Mouse (Mus musculus): Measurements from ENCODE around the gene 3100002H09Rik. TPM values are rescaled to one million over a fixed set of nuclear protein-coding genes. Genes with fewer than 3 reads are reported as not detected.

3100002H09Rik gene
- polyA plus RNA-seq, 1 experiment from 2014 or later = not detected

DNA sequence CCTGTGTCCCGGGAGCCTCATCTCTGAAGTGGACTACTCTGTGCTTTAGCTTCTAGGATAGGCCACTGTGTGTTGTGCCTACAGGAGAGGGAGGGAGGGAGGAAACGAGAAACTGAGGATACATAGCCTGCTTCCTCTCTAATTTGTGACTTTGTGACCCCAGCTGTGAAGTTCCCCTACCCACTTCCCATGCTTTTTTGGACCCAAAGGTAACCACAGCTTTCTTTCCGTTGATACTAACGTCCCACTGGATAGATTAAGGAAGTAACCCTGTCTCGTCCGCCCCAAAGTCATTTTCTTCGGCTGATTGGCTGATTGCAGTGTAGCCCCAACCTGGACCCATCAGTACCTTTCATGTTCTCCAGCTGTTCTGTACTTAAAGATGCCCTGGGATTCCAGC, 29.9 kb downstream of the 3100002H09Rik start:
- H3K27ac ChIP-seq (ENCODE audit: low read length) = no peak overlapping the region
- H3K4me1 ChIP-seq (ENCODE audit: control insufficient read depth, low read depth, low read length) = no peaks in the 10 kb centered on the region
- H3K9me3 ChIP-seq (replicated peaks; ENCODE audit: control insufficient read depth, low read length) = no peaks in the 10 kb centered on the region
- no peak overlapping the region for H3K9ac ChIP-seq (ENCODE audit: low read depth, low read length)
- H3K4me2 ChIP-seq (ENCODE audit: low read depth, low read length) = no peak overlapping the region
- no peak for ATAC-seq (ENCODE audit: low read depth)
- H3K4me3 ChIP-seq (ENCODE audit: low read depth, low read length) = no peak overlapping the region
- 32% methylated on average over 7 of the region's 7 CpGs for WGBS (ENCODE audit: insufficient replicate concordance)
- no peaks in the 10 kb centered on the region for H3K36me3 ChIP-seq (ENCODE audit: control insufficient read depth, insufficient read depth)
- H3K27me3 ChIP-seq (ENCODE audit: control insufficient read depth, insufficient read depth, low read depth, low read length) = peaks cover 22% of the 10 kb centered on the region

- Histone ChIP-seq H3K4me1 (ENCODE audit: control insufficient read depth, low read depth, low read length) (no peaks in the 10 kb centered on the region), H3K27ac (ENCODE audit: low read length) (no peak overlapping the region), H3K4me2 (ENCODE audit: low read depth, low read length) (no peak overlapping the region), H3K4me3 (ENCODE audit: low read depth, low read length) (no peak overlapping the region), H3K9me3 (replicated peaks; ENCODE audit: control insufficient read depth, low read length) (no peaks in the 10 kb centered on the region), H3K36me3 (ENCODE audit: control insufficient read depth, insufficient read depth) (no peaks in the 10 kb centered on the region), H3K27me3 (ENCODE audit: control insufficient read depth, insufficient read depth, low read depth, low read length) (peaks cover 56% of the 10 kb centered on the region), H3K9ac (ENCODE audit: low read depth, low read length) (no peak overlapping the region)
- 10% methylated on average over 7 of the region's 7 CpGs for WGBS (ENCODE audit: insufficient replicate concordance)
- ATAC-seq (ENCODE audit: low read depth) = no peak
Observed at GRCm38 (mm10) chr4:124575955-124576445, 34.6 kb downstream of the 3100002H09Rik start.

- Histone ChIP-seq H3K4me3 (ENCODE audit: low read depth, low read length) (no peak overlapping the region), H3K4me1 (ENCODE audit: control insufficient read depth, low read depth, low read length) (no peaks in the 10 kb centered on the region), H3K36me3 (ENCODE audit: control insufficient read depth, insufficient read depth) (no peaks in the 10 kb centered on the region), H3K9ac (ENCODE audit: low read depth, low read length) (no peak overlapping the region), H3K27ac (ENCODE audit: low read length) (no peak overlapping the region), H3K27me3 (ENCODE audit: control insufficient read depth, insufficient read depth, low read depth, low read length) (peaks cover 56% of the 10 kb centered on the region), H3K4me2 (ENCODE audit: low read depth, low read length) (peak overlapping the region; percentile 17), H3K9me3 (replicated peaks; ENCODE audit: control insufficient read depth, low read length) (no peaks in the 10 kb centered on the region)
- ATAC-seq (ENCODE audit: low read depth) = no peak
- 2% methylated on average over 61 of the region's 61 CpGs for WGBS (ENCODE audit: insufficient replicate concordance)
Observed at GRCm38 (mm10) chr4:124575269-124575954, 35.2 kb downstream of the 3100002H09Rik start.

DNA sequence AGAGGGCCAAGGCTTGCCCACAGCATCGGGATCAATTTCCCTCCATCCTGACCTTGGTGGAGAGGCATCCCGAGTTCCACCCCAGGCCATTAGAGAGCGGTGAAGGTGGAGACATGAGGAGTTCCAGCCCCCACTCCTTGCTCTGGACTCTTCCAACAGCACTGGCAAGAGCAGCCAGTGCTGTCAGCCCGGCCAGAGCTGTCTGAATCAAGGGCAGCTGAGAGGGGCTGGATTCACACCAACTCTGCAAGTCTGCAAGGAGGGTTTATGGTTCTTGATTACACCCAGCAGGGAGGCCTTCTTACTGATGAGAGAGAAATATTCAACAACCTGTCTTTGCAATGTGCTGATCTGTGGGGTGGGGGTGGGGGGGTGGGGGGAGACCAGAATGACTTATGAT, 37.0 kb downstream of the 3100002H09Rik start:
- Histone ChIP-seq H3K27ac (ENCODE audit: low read length) (no peak overlapping the region), H3K4me2 (ENCODE audit: low read depth, low read length) (no peak overlapping the region), H3K9me3 (replicated peaks; ENCODE audit: control insufficient read depth, low read length) (no peaks in the 10 kb centered on the region), H3K9ac (ENCODE audit: low read depth, low read length) (no peak overlapping the region), H3K36me3 (ENCODE audit: control insufficient read depth, insufficient read depth) (no peaks in the 10 kb centered on the region), H3K27me3 (ENCODE audit: control insufficient read depth, insufficient read depth, low read depth, low read length) (peaks cover 61% of the 10 kb centered on the region), H3K4me1 (ENCODE audit: control insufficient read depth, low read depth, low read length) (no peaks in the 10 kb centered on the region), H3K4me3 (ENCODE audit: low read depth, low read length) (no peak overlapping the region)
- 27% methylated on average over 4 of the region's 4 CpGs for WGBS (ENCODE audit: insufficient replicate concordance)
- ATAC-seq (ENCODE audit: low read depth) = no peak

DNA sequence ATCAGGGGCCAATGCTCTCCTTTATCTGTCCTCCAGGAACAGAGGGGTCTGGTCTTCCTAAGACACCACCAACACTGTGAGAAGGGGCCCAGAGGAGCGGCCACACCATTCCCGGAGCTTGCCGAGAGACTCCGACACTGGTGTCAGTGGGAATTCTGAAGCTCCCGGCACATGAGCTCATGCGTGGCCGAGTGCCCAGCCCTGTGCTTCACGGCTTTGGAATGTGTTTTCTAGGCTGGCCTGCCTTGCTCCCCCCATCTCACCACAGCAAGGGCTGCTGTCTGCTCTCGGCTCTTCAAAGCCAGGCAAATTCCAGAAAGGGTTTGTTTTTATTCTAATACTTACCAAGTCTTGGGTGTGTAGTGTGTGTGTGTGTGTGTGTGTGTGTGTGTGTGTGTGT, 39.6 kb downstream of the 3100002H09Rik start:
- H3K9ac ChIP-seq (ENCODE audit: low read depth, low read length) = no peak overlapping the region
- no peaks in the 10 kb centered on the region for H3K4me1 ChIP-seq (ENCODE audit: control insufficient read depth, low read depth, low read length)
- no peak for ATAC-seq (ENCODE audit: low read depth)
- no peak overlapping the region for H3K4me3 ChIP-seq (ENCODE audit: low read depth, low read length)
- 71% methylated on average over 9 of the region's 9 CpGs for WGBS (ENCODE audit: insufficient replicate concordance)
- H3K4me2 ChIP-seq (ENCODE audit: low read depth, low read length) = no peak overlapping the region
- peaks cover 44% of the 10 kb centered on the region for H3K27me3 ChIP-seq (ENCODE audit: control insufficient read depth, insufficient read depth, low read depth, low read length)
- H3K9me3 ChIP-seq (replicated peaks; ENCODE audit: control insufficient read depth, low read length) = no peaks in the 10 kb centered on the region
- no peaks in the 10 kb centered on the region for H3K36me3 ChIP-seq (ENCODE audit: control insufficient read depth, insufficient read depth)
- H3K27ac ChIP-seq (ENCODE audit: low read length) = no peak overlapping the region

- Histone ChIP-seq H3K27ac (ENCODE audit: low read length) (no peak overlapping the region), H3K27me3 (ENCODE audit: control insufficient read depth, insufficient read depth, low read depth, low read length) (peaks cover 30% of the 10 kb centered on the region), H3K9me3 (replicated peaks; ENCODE audit: control insufficient read depth, low read length) (no peaks in the 10 kb centered on the region), H3K4me3 (ENCODE audit: low read depth, low read length) (no peak overlapping the region), H3K36me3 (ENCODE audit: control insufficient read depth, insufficient read depth) (no peaks in the 10 kb centered on the region), H3K9ac (ENCODE audit: low read depth, low read length) (no peak overlapping the region), H3K4me2 (ENCODE audit: low read depth, low read length) (no peak overlapping the region), H3K4me1 (ENCODE audit: control insufficient read depth, low read depth, low read length) (no peaks in the 10 kb centered on the region)
- no peak for ATAC-seq (ENCODE audit: low read depth)
- 32% methylated on average over 7 of the region's 7 CpGs for WGBS (ENCODE audit: insufficient replicate concordance)
Observed at GRCm38 (mm10) chr4:124569661-124570060, 40.9 kb downstream of the 3100002H09Rik start.

DNA sequence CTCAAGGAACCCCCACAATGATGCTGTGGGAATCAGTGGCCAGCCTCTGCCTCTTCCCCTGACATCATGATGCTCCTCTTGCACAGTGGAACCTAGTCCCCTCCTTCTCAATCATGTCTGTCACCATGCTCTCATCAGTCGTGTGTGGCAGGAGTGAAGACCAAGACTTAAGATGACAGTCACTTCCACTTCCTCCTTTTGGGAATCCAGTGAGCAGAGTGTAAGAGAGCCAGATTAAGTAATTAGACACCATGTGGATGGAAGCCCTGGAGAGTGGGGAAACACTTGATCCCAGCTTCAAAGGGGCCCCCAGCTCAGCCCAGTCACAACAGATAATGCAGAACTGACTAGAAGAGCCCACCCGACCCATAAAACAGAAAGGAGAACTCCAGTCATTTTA, 47.2 kb downstream of the 3100002H09Rik start:
- Histone ChIP-seq H3K4me2 (ENCODE audit: low read depth, low read length) (no peak overlapping the region), H3K9me3 (replicated peaks; ENCODE audit: control insufficient read depth, low read length) (no peaks in the 10 kb centered on the region), H3K27me3 (ENCODE audit: control insufficient read depth, insufficient read depth, low read depth, low read length) (peaks cover under 1% of the 10 kb centered on the region; the same call in 1 of the 2 replicates), H3K4me3 (ENCODE audit: low read depth, low read length) (no peak overlapping the region), H3K9ac (ENCODE audit: low read depth, low read length) (no peak overlapping the region), H3K4me1 (ENCODE audit: control insufficient read depth, low read depth, low read length) (no peaks in the 10 kb centered on the region), H3K27ac (ENCODE audit: low read length) (no peak overlapping the region), H3K36me3 (ENCODE audit: control insufficient read depth, insufficient read depth) (no peaks in the 10 kb centered on the region)
- 36% methylated on average over 2 of the region's 2 CpGs for WGBS (ENCODE audit: insufficient replicate concordance)
- ATAC-seq (ENCODE audit: low read depth) = no peak

DNA sequence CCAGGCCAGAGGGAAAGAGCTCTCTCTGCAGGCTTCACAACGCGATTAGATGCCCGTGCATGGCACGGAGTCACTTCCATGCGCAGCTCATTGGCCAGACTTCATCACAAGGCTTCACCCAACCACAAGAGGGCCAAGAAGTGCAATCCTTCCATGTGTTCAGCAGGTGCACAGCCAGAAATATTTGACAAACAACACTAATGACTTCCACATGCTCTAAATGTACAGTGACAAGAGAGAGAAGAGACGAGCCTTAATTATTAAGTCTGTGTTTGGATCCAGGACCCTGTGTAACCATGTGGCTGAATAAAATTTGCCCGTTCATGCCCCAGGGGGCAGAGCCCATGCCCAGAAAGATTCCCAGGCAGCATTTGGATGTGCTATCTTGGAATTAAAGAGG, 47.9 kb downstream of the 3100002H09Rik start:
- no peaks in the 10 kb centered on the region for H3K4me1 ChIP-seq (ENCODE audit: control insufficient read depth, low read depth, low read length)

More for the DNA sequence above, 47.9 kb downstream of the 3100002H09Rik start:
- no peak overlapping the region for H3K4me3 ChIP-seq (ENCODE audit: low read depth, low read length)
- 61% methylated on average over 7 of the region's 7 CpGs for WGBS (ENCODE audit: insufficient replicate concordance)
- H3K36me3 ChIP-seq (ENCODE audit: control insufficient read depth, insufficient read depth) = no peaks in the 10 kb centered on the region
- no peaks in the 10 kb centered on the region for H3K27me3 ChIP-seq (ENCODE audit: control insufficient read depth, insufficient read depth, low read depth, low read length)
- no peaks in the 10 kb centered on the region for H3K9me3 ChIP-seq (replicated peaks; ENCODE audit: control insufficient read depth, low read length)
- no peak for ATAC-seq (ENCODE audit: low read depth)
- H3K4me2 ChIP-seq (ENCODE audit: low read depth, low read length) = no peak overlapping the region
- no peak overlapping the region for H3K27ac ChIP-seq (ENCODE audit: low read length)
- no peak overlapping the region for H3K9ac ChIP-seq (ENCODE audit: low read depth, low read length)

All from liver, embryonic 16.5 days (tissue).